Mouse (Mus musculus) NIH3T3 (cell line): ENCODE measurements around the gene Prpf4.

Experiments used
- DNase-seq: peaks from one replicate; pipeline ENCODE4 v3.0.0-alpha.2; 2012; ENCODE audit warnings: low read depth

The Prpf4 gene

GRCm38 (mm10) chr4:62408601-62409282 lies at the start of gene Prpf4, which contains the start of gene Cdc26:
Prpf4 (plus strand) TSS chr4:62408797.
Cdc26 (minus strand) TSS chr4:62408642.
- DNase-seq, result peak; percentile 100

GRCm38 (mm10) chr4:62359256-62359775 lies 49.3 kb upstream of the Prpf4 start:
- DNase-seq, result peak; percentile 61

GRCm38 (mm10) chr4:62360088-62360804 lies 48.4 kb upstream of the Prpf4 start, which contains the start of the genes Fkbp15 and Slc31a1:
Fkbp15 (minus strand) TSS chr4:62360548.
Slc31a1 (plus strand) TSS chr4:62360727.
- DNase-seq, result peak; percentile 99

GRCm38 (mm10) chr4:62360805-62361455 lies 47.7 kb upstream of the Prpf4 start:
- no peak for DNase-seq

GRCm38 (mm10) chr4:62361571-62361970 lies 47.0 kb upstream of the Prpf4 start:
- DNase-seq, result no peak

- no peak for DNase-seq
Measured at GRCm38 (mm10) chr4:62361997-62362396, 46.6 kb upstream of the Prpf4 start.

GRCm38 (mm10) chr4:62362437-62362836 lies 46.2 kb upstream of the Prpf4 start:
- no peak for DNase-seq

- no peak for DNase-seq
Measured at GRCm38 (mm10) chr4:62364299-62364698, 44.3 kb upstream of the Prpf4 start.

- DNase-seq, result no peak
Measured at GRCm38 (mm10) chr4:62366291-62366690, 42.3 kb upstream of the Prpf4 start.

GRCm38 (mm10) chr4:62367586-62367985 lies 41.0 kb upstream of the Prpf4 start:
- no peak for DNase-seq

- DNase-seq, result no peak
Measured at GRCm38 (mm10) chr4:62369091-62369490, 39.5 kb upstream of the Prpf4 start.

GRCm38 (mm10) chr4:62372410-62372809 lies 36.2 kb upstream of the Prpf4 start:
- DNase-seq, result no peak

- no peak for DNase-seq
Measured at GRCm38 (mm10) chr4:62372818-62373520, 35.6 kb upstream of the Prpf4 start.

- peak; percentile 8 for DNase-seq
Measured at GRCm38 (mm10) chr4:62373668-62374067, 34.9 kb upstream of the Prpf4 start.

- DNase-seq, result no peak
Measured at GRCm38 (mm10) chr4:62374342-62374741, 34.3 kb upstream of the Prpf4 start.

- DNase-seq, result no peak
Measured at GRCm38 (mm10) chr4:62376123-62376522, 32.5 kb upstream of the Prpf4 start.

- DNase-seq, result no peak
Measured at GRCm38 (mm10) chr4:62379724-62380381, 28.7 kb upstream of the Prpf4 start.

- DNase-seq, result no peak
Measured at GRCm38 (mm10) chr4:62383207-62383606, 25.4 kb upstream of the Prpf4 start.

- DNase-seq, result no peak
Measured at GRCm38 (mm10) chr4:62383752-62384151, 24.8 kb upstream of the Prpf4 start.

- DNase-seq, result no peak
Measured at GRCm38 (mm10) chr4:62384159-62384558, 24.4 kb upstream of the Prpf4 start.

GRCm38 (mm10) chr4:62385439-62385838 lies 23.2 kb upstream of the Prpf4 start:
- DNase-seq, result no peak
